Mouse (Mus musculus) forebrain, embryonic 16.5 days (tissue): ENCODE results near the gene Rassf7. TPM values are rescaled to one million over a fixed set of nuclear protein-coding genes. Genes with fewer than 3 reads are reported as not detected.

Experiments used
- ATAC-seq: fragments of 200-750 bp; cut with Nextera tagmentation; 2 replicates; pipeline ENCODE4 v1.8.0; 2017; ENCODE audit warnings: mild to moderate bottlenecking, moderate library complexity
- H3K27ac ChIP-seq: fragments of 300-500 bp; sonication (generic); 2 replicates; pipeline ENCODE4 v1.5.1; 2014; ENCODE audit warnings: low read length, control low read depth
- H3K27me3 ChIP-seq: fragments of 300-500 bp; sonication (generic); replicated peaks from 2 replicates; pipeline ENCODE4 v1.6.1; 2014; ENCODE audit warnings: low read length; ENCODE audit not compliant: control insufficient read depth, insufficient read depth
- H3K36me3 ChIP-seq: fragments of 300-500 bp; sonication (generic); 2 replicates; pipeline ENCODE4 v1.6.1; 2014; ENCODE audit not compliant: control insufficient read depth, insufficient read depth
- H3K4me1 ChIP-seq: fragments of 300-500 bp; sonication (generic); replicated peaks from 2 replicates; pipeline ENCODE4 v1.6.1; 2014; ENCODE audit warnings: low read length; ENCODE audit not compliant: control insufficient read depth, insufficient read depth
- H3K4me2 ChIP-seq: fragments of 300-500 bp; sonication (generic); 2 replicates; pipeline ENCODE4 v1.6.1; 2014; ENCODE audit warnings: mild to moderate bottlenecking, low read length, control low read depth
- H3K4me3 ChIP-seq: fragments of 300-500 bp; sonication (generic); replicated peaks from 2 replicates; pipeline ENCODE4 v1.5.1; 2014; ENCODE audit warnings: mild to moderate bottlenecking, low read length, control low read depth
- H3K9ac ChIP-seq: fragments of 300-500 bp; sonication (generic); replicated peaks from 2 replicates; pipeline ENCODE4 v1.6.1; 2014; ENCODE audit warnings: low read depth, low read length, control low read depth
- H3K9me3 ChIP-seq: fragments of 300-500 bp; sonication (generic); 2 replicates; pipeline ENCODE4 v1.6.1; 2016; ENCODE audit warnings: low read length; ENCODE audit not compliant: control insufficient read depth
- WGBS: fragments of 180-500 bp; shearing (Covaris S2); extraction: QIAGEN DNeasy Blood & Tissue Kit; methylation state at CpG from one replicate; pipeline ENCODE4 v1.1.7; 2014; 5-methylcytosine and 5-hydroxymethylcytosine counted together
- polyA plus RNA-seq: library from polyadenylated mRNA; unstranded; fragments of >200 nt; fragmentation: Nextera tagmentation; extraction: Ambion mirVana; gene quantifications from 2 replicates; pipeline ENCODE4 v1.2.1, GENCODE M21; 2015

The Rassf7 gene
- polyA plus RNA-seq, 1 experiment from 2014 or later: 23.6 TPM

DNA sequence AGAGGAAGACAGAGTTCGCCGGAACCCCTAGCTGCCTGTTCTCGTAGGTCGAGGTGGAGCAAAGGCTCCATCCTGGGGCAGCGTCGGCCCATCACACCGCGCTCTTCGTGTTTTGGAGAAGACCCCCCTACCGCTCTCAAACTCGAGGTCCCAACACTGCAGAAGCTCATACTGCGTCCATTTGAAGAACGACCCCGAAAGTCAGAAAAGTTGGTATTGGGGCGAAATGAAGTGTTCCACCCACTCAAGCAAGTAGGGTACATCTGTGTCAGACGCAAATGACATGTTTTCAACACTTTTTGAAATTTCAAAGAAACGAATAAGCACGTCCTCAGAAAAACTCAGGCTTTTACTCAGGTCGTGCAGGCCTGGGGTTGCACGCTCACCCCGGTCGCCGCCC is 21.3 kb upstream of the Rassf7 start:
- Histone ChIP-seq H3K27me3 (no peaks in the 10 kb centered on the region), H3K9me3 (no peaks in the 10 kb centered on the region), H3K4me3 (peak overlapping the region; percentile 88), H3K36me3 (peaks cover 17% of the 10 kb centered on the region), H3K4me2 (peak overlapping the region; percentile 99), H3K27ac (peak overlapping the region; percentile 80), H3K9ac (peak overlapping the region; percentile 65), H3K4me1 (peaks cover 20% of the 10 kb centered on the region)
- ATAC-seq: no peak
- under 1% methylated on average over 23 of the region's 23 CpGs for WGBS

DNA sequence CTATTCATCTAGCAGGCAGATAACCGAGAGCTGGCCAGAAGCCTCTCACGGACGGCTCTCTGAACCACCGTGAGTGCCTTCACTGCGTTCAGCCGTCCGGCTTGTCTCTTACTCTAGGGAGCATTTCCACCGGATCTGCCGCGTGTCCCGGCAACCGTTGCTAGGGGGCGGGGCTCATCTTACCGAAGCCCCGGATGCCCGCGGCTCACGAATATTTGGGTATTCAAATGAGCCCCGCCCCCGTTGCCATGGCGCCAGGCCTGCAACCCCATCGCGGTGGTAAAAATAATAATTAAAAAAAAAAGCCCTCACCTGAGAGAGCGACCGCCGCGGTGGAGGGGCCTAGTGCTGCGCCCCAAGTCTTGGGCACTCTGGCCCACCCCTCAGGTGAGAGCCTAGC is 20.8 kb upstream of the Rassf7 start:
- H3K4me1 ChIP-seq: peaks cover 20% of the 10 kb centered on the region
- peak; percentile 43 for ATAC-seq
- peaks cover 15% of the 10 kb centered on the region; the same call in 1 of the 2 replicates for H3K36me3 ChIP-seq
- H3K4me3 ChIP-seq: peak overlapping the region; percentile 88
- WGBS: under 1% methylated on average over 28 of the region's 28 CpGs
- no peaks in the 10 kb centered on the region for H3K27me3 ChIP-seq
- H3K9ac ChIP-seq: peak overlapping the region; percentile 65
- peak overlapping the region; percentile 80 for H3K27ac ChIP-seq
- H3K9me3 ChIP-seq: no peaks in the 10 kb centered on the region
- peak overlapping the region; percentile 99 for H3K4me2 ChIP-seq

DNA sequence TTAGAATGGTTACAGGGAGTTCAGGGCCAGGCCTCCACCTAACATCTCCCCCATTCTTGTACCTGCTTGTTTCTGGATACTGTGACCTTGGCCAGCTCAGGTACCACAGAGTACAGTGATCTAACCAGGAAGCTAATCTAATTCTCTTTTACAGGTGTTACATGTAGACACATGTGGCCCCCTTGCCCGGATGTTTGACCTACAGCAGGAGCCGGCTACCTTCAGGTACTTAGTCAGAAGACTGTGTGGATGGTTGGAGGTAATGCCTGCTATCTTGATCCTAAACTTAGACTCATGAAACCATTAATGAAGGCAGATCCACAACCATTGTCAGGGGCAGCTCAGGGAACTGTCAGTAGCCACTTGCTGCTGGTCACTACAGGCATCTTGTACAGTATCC is 19.9 kb upstream of the Rassf7 start:
- Histone ChIP-seq H3K9me3 (no peaks in the 10 kb centered on the region), H3K27ac (no peak overlapping the region), H3K36me3 (peaks cover 6% of the 10 kb centered on the region; the same call in 1 of the 2 replicates), H3K27me3 (no peaks in the 10 kb centered on the region), H3K9ac (no peak overlapping the region), H3K4me1 (peaks cover 20% of the 10 kb centered on the region), H3K4me2 (no peak overlapping the region; the same call in 1 of the 2 replicates), H3K4me3 (no peak overlapping the region)
- 93% methylated on average over 2 of the region's 2 CpGs for WGBS
- ATAC-seq: no peak

DNA sequence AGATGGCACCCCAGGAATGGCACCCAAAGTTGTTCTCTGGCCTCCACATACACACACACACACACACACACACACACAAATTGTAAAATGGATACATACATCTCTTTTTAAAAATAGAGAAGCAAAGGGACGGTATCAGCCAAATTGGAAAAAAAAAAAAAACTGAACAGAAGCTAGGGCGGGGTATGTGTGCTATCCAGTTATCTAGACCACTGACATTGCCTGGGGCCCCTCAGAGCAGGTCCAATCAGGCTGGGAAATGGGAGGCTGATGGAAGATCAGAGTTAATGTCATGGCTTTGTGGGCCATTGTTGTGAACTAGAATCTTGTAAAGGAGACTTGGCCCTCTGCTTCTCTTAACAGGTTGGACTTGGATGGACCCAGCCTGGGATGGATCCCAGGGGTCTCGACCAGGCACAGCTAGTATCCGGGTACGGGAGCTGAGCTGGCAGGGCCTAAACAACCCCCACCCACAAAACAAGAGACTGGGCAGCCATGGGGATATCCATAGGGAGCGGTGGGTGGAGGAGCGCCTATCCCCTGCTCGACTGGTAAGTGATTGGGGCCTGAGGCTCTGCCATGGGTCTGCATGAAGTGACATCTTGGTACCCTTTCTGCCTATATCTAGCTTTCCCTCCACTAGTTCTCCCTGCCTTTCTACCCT is 18.9 kb upstream of the Rassf7 start:
- H3K27me3 ChIP-seq: no peaks in the 10 kb centered on the region
- H3K27ac ChIP-seq: no peak overlapping the region
- ATAC-seq: no peak
- no peaks in the 10 kb centered on the region; the same call in 1 of the 2 replicates for H3K36me3 ChIP-seq
- H3K9ac ChIP-seq: no peak overlapping the region
- H3K4me3 ChIP-seq: no peak overlapping the region
- 89% methylated on average over 8 of the region's 8 CpGs for WGBS
- no peak overlapping the region for H3K4me2 ChIP-seq
- no peaks in the 10 kb centered on the region for H3K9me3 ChIP-seq
- peaks cover 20% of the 10 kb centered on the region for H3K4me1 ChIP-seq

DNA sequence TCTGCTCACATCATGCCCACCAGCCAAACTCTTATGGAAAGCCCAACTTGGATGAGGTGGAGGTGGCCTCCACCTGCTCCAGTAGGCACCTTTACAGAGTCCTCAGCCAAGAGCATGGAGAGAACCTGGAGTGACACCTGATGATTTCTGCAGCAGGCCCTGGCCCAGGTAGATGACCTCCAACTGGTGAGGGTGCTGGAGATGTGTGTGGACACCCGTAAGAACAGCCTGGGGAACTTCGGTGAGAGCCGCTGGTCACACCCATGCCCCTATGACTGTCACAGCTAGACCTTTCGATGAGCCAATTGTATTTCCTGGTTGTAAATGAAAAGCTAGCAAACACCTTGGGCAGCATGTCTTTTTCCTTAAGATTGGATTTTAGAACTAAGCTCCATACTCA is 17.5 kb upstream of the Rassf7 start:
- WGBS: 94% methylated on average over 4 of the region's 4 CpGs
- H3K9ac ChIP-seq: no peak overlapping the region
- H3K4me1 ChIP-seq: peaks cover 11% of the 10 kb centered on the region
- H3K27me3 ChIP-seq: no peaks in the 10 kb centered on the region
- no peak for ATAC-seq
- no peaks in the 10 kb centered on the region for H3K36me3 ChIP-seq
- H3K27ac ChIP-seq: no peak overlapping the region
- no peaks in the 10 kb centered on the region for H3K9me3 ChIP-seq
- H3K4me2 ChIP-seq: no peak overlapping the region
- H3K4me3 ChIP-seq: no peak overlapping the region

DNA sequence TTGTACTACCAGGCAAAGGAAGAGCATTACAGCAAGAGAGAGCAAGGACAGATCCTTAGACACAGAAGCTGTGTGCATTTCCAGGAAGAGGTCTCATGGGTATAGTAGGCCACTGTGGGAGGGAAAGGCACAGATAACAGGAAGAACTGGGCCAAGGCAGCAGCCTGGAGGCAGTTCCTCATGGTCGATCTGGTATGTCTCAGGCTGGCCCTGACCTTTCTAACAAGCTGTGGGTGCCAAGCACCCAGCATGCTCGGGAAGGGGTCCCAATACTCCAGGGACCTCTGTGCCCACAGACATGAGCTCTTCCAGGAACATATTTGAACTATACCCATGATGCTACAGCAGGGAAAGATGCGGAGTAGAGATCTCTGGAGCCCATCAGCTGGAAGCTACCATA is 11.1 kb upstream of the Rassf7 start:
- H3K4me3 ChIP-seq: no peak overlapping the region
- no peaks in the 10 kb centered on the region for H3K36me3 ChIP-seq
- H3K9ac ChIP-seq: no peak overlapping the region
- no peaks in the 10 kb centered on the region for H3K27me3 ChIP-seq
- H3K4me2 ChIP-seq: no peak overlapping the region
- no peaks in the 10 kb centered on the region for H3K4me1 ChIP-seq
- WGBS: 84% methylated on average over 3 of the region's 3 CpGs
- H3K9me3 ChIP-seq: no peaks in the 10 kb centered on the region
- ATAC-seq: no peak
- no peak overlapping the region for H3K27ac ChIP-seq

DNA sequence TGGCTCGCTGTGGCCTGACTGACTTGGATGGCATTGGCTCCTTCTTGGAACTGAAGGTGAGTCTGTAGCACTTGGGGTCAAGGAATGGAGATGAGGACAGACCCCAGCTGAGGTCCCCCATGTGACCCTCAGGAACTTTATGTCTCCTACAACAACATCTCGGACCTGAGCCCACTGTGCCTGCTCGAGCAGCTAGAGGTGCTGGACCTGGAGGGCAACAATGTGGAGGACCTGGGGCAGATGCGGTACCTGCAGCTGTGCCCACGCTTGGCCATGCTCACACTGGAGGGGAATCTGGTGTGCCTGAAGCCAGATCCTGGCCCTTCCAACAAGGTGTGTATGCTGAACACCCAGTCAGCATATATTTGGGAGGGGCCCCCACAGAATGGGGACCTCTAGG is 10.2 kb upstream of the Rassf7 start:
- Histone ChIP-seq H3K4me2 (no peak overlapping the region), H3K27ac (no peak overlapping the region), H3K9me3 (no peaks in the 10 kb centered on the region), H3K9ac (no peak overlapping the region), H3K36me3 (no peaks in the 10 kb centered on the region), H3K4me3 (no peak overlapping the region), H3K27me3 (no peaks in the 10 kb centered on the region), H3K4me1 (no peaks in the 10 kb centered on the region)
- no peak for ATAC-seq
- WGBS: 88% methylated on average over 5 of the region's 5 CpGs

DNA sequence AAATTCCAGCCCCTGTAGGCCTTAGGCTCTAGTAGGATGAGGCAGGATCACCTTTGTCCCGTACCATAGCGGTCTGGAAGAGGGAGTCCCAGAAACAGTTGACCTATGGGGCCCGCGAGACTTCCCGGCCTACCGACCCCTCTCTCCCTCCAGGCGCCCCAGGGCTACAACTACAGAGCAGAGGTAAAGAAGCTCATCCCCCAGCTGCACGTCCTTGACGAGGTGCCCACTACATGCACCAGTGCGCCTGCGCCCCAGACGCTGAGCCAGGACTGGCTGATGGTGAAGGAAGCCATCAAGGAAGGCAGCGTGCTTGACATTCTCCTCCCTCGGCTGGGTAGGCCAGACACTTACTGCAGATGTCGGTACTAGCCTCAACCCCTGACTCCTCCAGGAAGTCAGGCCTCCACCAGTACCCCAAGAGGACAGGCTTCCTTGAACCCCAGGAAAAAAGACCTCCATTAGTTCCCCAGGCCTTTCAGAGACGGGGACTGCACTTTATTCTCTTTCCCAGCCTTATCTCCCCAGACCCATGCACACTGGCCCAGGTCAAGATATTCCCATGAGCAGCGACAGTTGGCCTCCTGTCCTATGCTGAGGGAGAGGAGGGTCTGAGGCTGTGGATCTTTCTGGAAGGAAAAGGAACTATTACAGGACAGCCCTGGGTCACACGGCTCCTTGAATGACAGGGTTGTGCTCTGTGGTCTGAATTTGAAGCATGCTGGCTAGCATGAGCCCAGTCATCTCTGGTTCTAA is 9.3 kb upstream of the Rassf7 start:
- no peak for ATAC-seq
- no peak overlapping the region for H3K9ac ChIP-seq
- H3K27ac ChIP-seq: no peak overlapping the region
- WGBS: 93% methylated on average over 18 of the region's 18 CpGs
- no peaks in the 10 kb centered on the region for H3K9me3 ChIP-seq
- H3K4me3 ChIP-seq: no peak overlapping the region
- H3K4me2 ChIP-seq: no peak overlapping the region
- no peaks in the 10 kb centered on the region for H3K27me3 ChIP-seq
- H3K36me3 ChIP-seq: no peaks in the 10 kb centered on the region
- no peaks in the 10 kb centered on the region for H3K4me1 ChIP-seq

DNA sequence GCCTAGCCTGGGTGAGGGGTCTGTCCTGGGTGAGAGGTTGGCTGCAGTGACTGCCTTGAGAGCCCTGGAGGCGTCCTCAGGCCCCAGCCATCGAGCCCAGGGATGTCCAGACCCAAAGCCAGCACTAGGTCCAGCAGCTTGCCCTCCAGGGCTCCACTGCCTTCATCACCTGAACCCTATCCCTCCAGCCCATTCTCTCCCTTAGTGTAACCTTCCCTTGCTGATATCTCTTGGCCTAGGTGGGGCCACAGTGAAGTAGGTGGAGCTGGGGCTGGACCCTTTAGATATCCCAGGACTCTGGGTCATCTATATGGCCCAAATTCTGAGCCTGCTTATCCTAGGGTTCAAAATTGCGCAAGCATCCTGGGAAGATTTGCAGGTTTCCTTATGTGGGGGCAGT is 6.1 kb upstream of the Rassf7 start:
- no peak overlapping the region for H3K27ac ChIP-seq
- WGBS: 79% methylated on average over 3 of the region's 3 CpGs
- ATAC-seq: no peak

More for the DNA sequence above, 6.1 kb upstream of the Rassf7 start:
- Histone ChIP-seq H3K9me3 (no peaks in the 10 kb centered on the region), H3K4me2 (no peak overlapping the region), H3K4me1 (no peaks in the 10 kb centered on the region), H3K36me3 (no peaks in the 10 kb centered on the region), H3K4me3 (no peak overlapping the region), H3K9ac (no peak overlapping the region), H3K27me3 (no peaks in the 10 kb centered on the region)
